Mouse (Mus musculus): Measurements from ENCODE around the gene Rars2.
A peak's percentile ranks its signal among the peaks of the same experiment; 100 is the strongest.
"Not testable (repeated sequence)": the region's sequence is repeated elsewhere in the genome, so short reads cannot be mapped to it uniquely, and the experiment has no call there.

Rars2 gene

GRCm38 (mm10) chr4:34614630-34615094, at the start of gene Rars2, which contains the start of gene Orc3:
Gene Rars2, plus strand, starts transcription at chr4:34614957.
Gene Orc3, minus strand, starts transcription at chr4:34614944.
- peak; percentile 81 to 88 for DNase-seq (ENCODE audit: low spot score in 2 of 2)

GRCm38 (mm10) chr4:34566226-34566625, 48.5 kb upstream of the Rars2 start:
- no peak for DNase-seq (ENCODE audit: low spot score in 2 of 2)

- no peak for DNase-seq (ENCODE audit: low spot score in 2 of 2)
Observed at GRCm38 (mm10) chr4:34572876-34573275, 41.9 kb upstream of the Rars2 start.

GRCm38 (mm10) chr4:34577028-34577427, 37.7 kb upstream of the Rars2 start:
- no peak for DNase-seq (ENCODE audit: low spot score in 2 of 2)

- no peak for DNase-seq (ENCODE audit: low spot score in 2 of 2)
Observed at GRCm38 (mm10) chr4:34579215-34579614, 35.5 kb upstream of the Rars2 start.

GRCm38 (mm10) chr4:34581489-34581888, 33.3 kb upstream of the Rars2 start:
- not testable (repeated sequence) for DNase-seq (ENCODE audit: low spot score in 2 of 2)

- DNase-seq (ENCODE audit: low spot score in 2 of 2) = no peak
Observed at GRCm38 (mm10) chr4:34581990-34582389, 32.8 kb upstream of the Rars2 start.

- no peak for DNase-seq (ENCODE audit: low spot score in 2 of 2)
Observed at GRCm38 (mm10) chr4:34582476-34582875, 32.3 kb upstream of the Rars2 start.

GRCm38 (mm10) chr4:34583427-34583826, 31.3 kb upstream of the Rars2 start:
- DNase-seq (ENCODE audit: low spot score in 2 of 2) = no peak

- no peak for DNase-seq (ENCODE audit: low spot score in 2 of 2)
Observed at GRCm38 (mm10) chr4:34584871-34585607, 29.7 kb upstream of the Rars2 start.

GRCm38 (mm10) chr4:34603123-34603522, 11.6 kb upstream of the Rars2 start:
- no peak for DNase-seq (ENCODE audit: low spot score in 2 of 2)

- DNase-seq (ENCODE audit: low spot score in 2 of 2) = no peak
Observed at GRCm38 (mm10) chr4:34606658-34607057, 8.1 kb upstream of the Rars2 start.

GRCm38 (mm10) chr4:34613571-34614145, 1.1 kb upstream of the Rars2 start:
- no peak for DNase-seq (ENCODE audit: low spot score in 2 of 2)

GRCm38 (mm10) chr4:34615303-34615702, 546 bp downstream of the Rars2 start:
- DNase-seq (ENCODE audit: low spot score in 2 of 2) = peak in 1 of 2 experiments; percentile 5

- no peak for DNase-seq (ENCODE audit: low spot score in 2 of 2)
Observed at GRCm38 (mm10) chr4:34616146-34616545, 1.4 kb downstream of the Rars2 start.

- no peak for DNase-seq (ENCODE audit: low spot score in 2 of 2)
Observed at GRCm38 (mm10) chr4:34625556-34625955, 10.8 kb downstream of the Rars2 start.

GRCm38 (mm10) chr4:34626401-34626800, 11.6 kb downstream of the Rars2 start:
- DNase-seq (ENCODE audit: low spot score in 2 of 2) = no peak

GRCm38 (mm10) chr4:34629956-34630355, 15.2 kb downstream of the Rars2 start:
- no peak for DNase-seq (ENCODE audit: low spot score in 2 of 2)

GRCm38 (mm10) chr4:34634129-34634528, 19.4 kb downstream of the Rars2 start:
- DNase-seq (ENCODE audit: low spot score in 2 of 2) = no peak

GRCm38 (mm10) chr4:34636036-34636435, 21.3 kb downstream of the Rars2 start:
- no peak for DNase-seq (ENCODE audit: low spot score in 2 of 2)

- DNase-seq (ENCODE audit: low spot score in 2 of 2) = no peak
Observed at GRCm38 (mm10) chr4:34637386-34637785, 22.6 kb downstream of the Rars2 start.

GRCm38 (mm10) chr4:34637851-34638250, 23.1 kb downstream of the Rars2 start:
- DNase-seq (ENCODE audit: low spot score in 2 of 2) = no peak

- no peak for DNase-seq (ENCODE audit: low spot score in 2 of 2)
Observed at GRCm38 (mm10) chr4:34639745-34640364, 25.1 kb downstream of the Rars2 start.

Measured in thymus, postnatal 10 days (tissue).